In the genomic region with DNA sequence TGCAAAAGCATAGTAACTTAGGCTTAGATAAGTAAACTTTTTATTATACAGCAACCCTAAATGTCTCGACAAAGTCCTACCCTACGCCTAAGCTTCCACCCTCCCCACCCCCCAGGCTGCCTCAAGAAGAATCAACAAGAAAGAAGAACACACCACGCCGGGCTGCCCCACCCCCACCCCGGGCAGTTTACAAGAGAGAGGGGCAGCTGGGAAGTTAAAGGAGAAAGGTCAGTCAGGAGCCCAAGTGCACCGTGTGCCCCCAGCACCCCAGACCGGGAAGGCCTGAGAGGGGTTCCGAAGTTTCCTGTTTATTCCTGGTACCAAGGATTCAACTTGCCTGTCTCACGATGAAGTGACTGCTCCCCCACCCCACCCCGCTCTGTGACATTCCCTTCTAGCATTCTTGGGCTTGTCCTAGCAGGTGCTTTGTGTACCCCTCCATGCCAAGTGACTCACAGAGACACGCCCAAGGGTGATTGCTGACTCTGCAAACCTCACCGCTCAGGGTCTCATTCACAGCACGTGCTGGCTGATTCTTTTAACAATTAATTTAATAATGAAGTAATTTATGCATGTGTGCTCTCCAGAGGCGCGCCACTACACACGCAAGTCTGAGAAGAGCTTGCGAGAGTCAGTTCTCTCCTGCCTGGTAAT, we compare ENCODE assay signal across 10 mouse cellular contexts. TPM values are rescaled to one million over a fixed set of nuclear protein-coding genes. Genes with fewer than 3 reads are reported as not detected.
DNase-seq lines count a peak whose midpoint lies in the region; ATAC-seq lines count a peak whose summit lies in the region.
"Had no signal": no experiment of that assay in that cellular context is flagged by ENCODE, and none has a peak within 500 bp of the region (broad histone marks: within the 10 kb centered on the region; RNA-seq: fewer than 3 reads in every experiment).

No protein-coding gene starts in this region.

- H3K4me2 ChIP-seq in heart, embryonic 11.5 days, result peak overlapping the region; percentile 43
- H3K4me2 ChIP-seq in liver, embryonic 13.5 days, result peak overlapping the region; percentile 29; the same call in 1 of the 2 replicates

- H3K27ac ChIP-seq in heart, embryonic 11.5 days (ENCODE audit: low read depth, low read length), result no peak overlapping the region
- H3K27ac ChIP-seq in liver, embryonic 13.5 days, result no peak overlapping the region; the same call in 1 of the 2 replicates

- ATAC-seq in heart, embryonic 11.5 days (replicated peaks; ENCODE audit: insufficient number of reproducible peaks, low FRiP score, low TSS enrichment), result no peak
- no peak for ATAC-seq in liver, embryonic 13.5 days (ENCODE audit: low read depth)
- ATAC-seq in erythroblast, adult 5-6 weeks (replicated peaks; ENCODE audit: low FRiP score, poor library complexity, severe bottlenecking), result no peak

- H3K9me3 ChIP-seq in heart, embryonic 11.5 days (replicated peaks; ENCODE audit: control insufficient read depth, low read length), result no peaks in the 10 kb centered on the region
- H3K9me3 ChIP-seq in liver, embryonic 13.5 days (replicated peaks), result no peaks in the 10 kb centered on the region

- no peaks in the 10 kb centered on the region for H3K36me3 ChIP-seq in heart, embryonic 11.5 days (ENCODE audit: control insufficient read depth, insufficient read depth, low read length)
- no peaks in the 10 kb centered on the region for H3K36me3 ChIP-seq in liver, embryonic 13.5 days

- 36% methylated on average over 17 of the region's 17 CpGs for WGBS in heart, embryonic 11.5 days (ENCODE audit: insufficient replicate concordance)
- 29% methylated on average over 17 of the region's 17 CpGs for WGBS in liver, embryonic 13.5 days (ENCODE audit: insufficient replicate concordance)

- intact Hi-C loops in left cerebral cortex, postnatal 25 days (cut with DNase I), result no loop called here

- no peaks in the 10 kb centered on the region; the same call in 1 of the 2 replicates for H3K27me3 ChIP-seq in heart, embryonic 11.5 days (ENCODE audit: control insufficient read depth, insufficient read depth, low read length)
- no peaks in the 10 kb centered on the region for H3K27me3 ChIP-seq in liver, embryonic 13.5 days

- H3K4me3 ChIP-seq in heart, embryonic 11.5 days (ENCODE audit: low read depth, low read length), result no peak overlapping the region
- no peak overlapping the region for H3K4me3 ChIP-seq in liver, embryonic 13.5 days (replicated peaks)

- peak overlapping the region; percentile 50; the same call in 1 of the 2 replicates for H3K9ac ChIP-seq in heart, embryonic 11.5 days (ENCODE audit: low read depth, low read length)
- no peak overlapping the region for H3K9ac ChIP-seq in liver, embryonic 13.5 days

- no peak for DNase-seq in heart, adult 8-10 months (ENCODE audit: low spot score)
- DNase-seq in urinary bladder, adult 18-20 months (ENCODE audit: low spot score in 2 of 2), result peak; percentile 46 to 70
- no peak for DNase-seq in urinary bladder, postnatal 10 days (ENCODE audit: low spot score)
- no peak for DNase-seq in liver, embryonic 13.5 days
- DNase-seq in left cerebral cortex, postnatal 25 days (ENCODE audit: low spot score in 2 of 2), result no peak
- DNase-seq in layer of hippocampus, postnatal 10 days (ENCODE audit: low spot score in 2 of 2), result no peak
- DNase-seq: kidney, postnatal 14 days; right cerebral cortex, postnatal 14 days had no signal

- peaks cover 14% of the 10 kb centered on the region for H3K4me1 ChIP-seq in heart, embryonic 11.5 days (ENCODE audit: control insufficient read depth, insufficient read depth, low read length)
- peaks cover 32% of the 10 kb centered on the region for H3K4me1 ChIP-seq in liver, embryonic 13.5 days (replicated peaks)

RNA-seq across cellular contexts. Expression of gene Ggta1, which starts 27.6 kb away (rescaled TPM):
- polyA plus RNA-seq in heart, embryonic 11.5 days (2014; fragmentation: Nextera tagmentation; extraction: Ambion mirVana), result 38.1 and 42.1 TPM in 2 replicates
- total RNA-seq in heart, adult 8-10 months (2022), result 10 to 100 TPM in 3 of 4 experiments, 1 to 10 TPM in 1; 9.9 to 18.2 (median 14.5) TPM
- 7.8 and 9.4 TPM in 2 replicates for polyA plus RNA-seq in liver, embryonic 13.5 days (2015; fragmentation: Nextera tagmentation; extraction: Ambion mirVana)
- 1 to 10 TPM; 2.8 to 3.4 TPM for total RNA-seq in left cerebral cortex, postnatal 25 days (2021)
- total RNA-seq in layer of hippocampus, postnatal 10 days (2021), result 1 to 10 TPM; 4.7 to 6.1 TPM
- 7.9 and 9.8 TPM in 2 replicates for total RNA-seq in erythroblast, adult 5-6 weeks (2015; ENCODE audit: low replicate concordance)
- total RNA-seq in erythroblast, adult 5-6 weeks (2017; ENCODE audit: low replicate concordance), result 18.4 and 20.8 TPM in 2 replicates

Comparison
In these comparisons a context has a peak if more than half of its experiments do, and no peak if none do; other contexts are left out.
1. DNase-seq: peak in urinary bladder, adult 18-20 months (2 of 2); none in heart, adult 8-10 months (single experiment), urinary bladder, postnatal 10 days (single experiment), liver, embryonic 13.5 days (single experiment), left cerebral cortex, postnatal 25 days (0 of 2) and layer of hippocampus, postnatal 10 days (0 of 2).